Mouse (Mus musculus) bone marrow, adult 2 months (tissue): ENCODE data around the gene Qsox1.

ENCODE experiments used
- CTCF ChIP-seq: fragments of 200-500 bp; IDR thresholded peaks from 2 replicates; pipeline ENCODE4 v1.5.1; 2011; ENCODE audit warnings: low read length, control low read depth; ENCODE audit not compliant: control insufficient read depth, insufficient read depth
- POLR2A ChIP-seq: fragments of 200-500 bp; IDR thresholded peaks from 2 replicates; pipeline ENCODE4 v1.6.1; 2011; ENCODE audit warnings: low read depth, mild to moderate bottlenecking, control low read depth, low read length, borderline replicate concordance; ENCODE audit not compliant: control insufficient read depth

- TF ChIP-seq CTCF (no peak), POLR2A (no peak)
Observed at GRCm38 (mm10) chr1:155816167-155816566, 3.5 kb upstream of the Qsox1 start.
